Mouse (Mus musculus): ENCODE measurements around the gene Camsap2.

The Camsap2 gene

GRCm38 (mm10) chr1:136258495-136258894, 87.4 kb downstream of the Camsap2 start:
- DNase-seq (ENCODE audit: low spot score in 2 of 2), result no peak

GRCm38 (mm10) chr1:136255657-136256056, 90.2 kb downstream of the Camsap2 start:
- no peak for DNase-seq (ENCODE audit: low spot score in 2 of 2)

GRCm38 (mm10) chr1:136255174-136255573, 90.7 kb downstream of the Camsap2 start:
- no peak for DNase-seq (ENCODE audit: low spot score in 2 of 2)

- no peak for DNase-seq (ENCODE audit: low spot score in 2 of 2)
These were observed 91.3 kb downstream of the Camsap2 start for GRCm38 (mm10) chr1:136254503-136255065.

- DNase-seq (ENCODE audit: low spot score in 2 of 2), result no peak
These were observed 92.4 kb downstream of the Camsap2 start for GRCm38 (mm10) chr1:136253472-136253871.

- DNase-seq (ENCODE audit: low spot score in 2 of 2), result no peak
These were observed 96.2 kb downstream of the Camsap2 start for GRCm38 (mm10) chr1:136249662-136250061.

- peak; percentile 41 to 46 for DNase-seq (ENCODE audit: low spot score in 2 of 2)
These were observed 98.5 kb downstream of the Camsap2 start for GRCm38 (mm10) chr1:136247393-136247792.

GRCm38 (mm10) chr1:136244469-136244868, 101.4 kb downstream of the Camsap2 start:
- DNase-seq (ENCODE audit: low spot score in 2 of 2), result no peak

GRCm38 (mm10) chr1:136241801-136242200, 104.1 kb downstream of the Camsap2 start:
- DNase-seq (ENCODE audit: low spot score in 2 of 2), result no peak

GRCm38 (mm10) chr1:136238495-136238894, 107.4 kb downstream of the Camsap2 start:
- DNase-seq (ENCODE audit: low spot score in 2 of 2), result no peak

GRCm38 (mm10) chr1:136234595-136235092, 111.3 kb downstream of the Camsap2 start:
- DNase-seq (ENCODE audit: low spot score in 2 of 2), result no peak

- no peak for DNase-seq (ENCODE audit: low spot score in 2 of 2)
These were observed 111.9 kb downstream of the Camsap2 start, which contains the start of gene Inava for GRCm38 (mm10) chr1:136233892-136234594. Gene Inava, minus strand, starts transcription at chr1:136234264.

GRCm38 (mm10) chr1:136232986-136233790, 112.7 kb downstream of the Camsap2 start:
- no peak for DNase-seq (ENCODE audit: low spot score in 2 of 2)

- no peak for DNase-seq (ENCODE audit: low spot score in 2 of 2)
These were observed 113.5 kb downstream of the Camsap2 start for GRCm38 (mm10) chr1:136232285-136232926.

- no peak for DNase-seq (ENCODE audit: low spot score in 2 of 2)
These were observed 114.3 kb downstream of the Camsap2 start for GRCm38 (mm10) chr1:136231596-136231995.

GRCm38 (mm10) chr1:136230201-136230600, 115.7 kb downstream of the Camsap2 start:
- DNase-seq (ENCODE audit: low spot score in 2 of 2), result no peak

- no peak for DNase-seq (ENCODE audit: low spot score in 2 of 2)
These were observed 116.9 kb downstream of the Camsap2 start for GRCm38 (mm10) chr1:136229040-136229373.

GRCm38 (mm10) chr1:136228328-136229039, 117.4 kb downstream of the Camsap2 start:
- no peak for DNase-seq (ENCODE audit: low spot score in 2 of 2)

- DNase-seq (ENCODE audit: low spot score in 2 of 2), result no peak
These were observed 118.0 kb downstream of the Camsap2 start for GRCm38 (mm10) chr1:136227870-136228269.

- DNase-seq (ENCODE audit: low spot score in 2 of 2), result no peak
These were observed 119.3 kb downstream of the Camsap2 start for GRCm38 (mm10) chr1:136226626-136227025.

GRCm38 (mm10) chr1:136225846-136226245, 120.1 kb downstream of the Camsap2 start:
- DNase-seq (ENCODE audit: low spot score in 2 of 2), result no peak

Data from natural killer cell, adult 2 months (primary cell).